Mouse (Mus musculus) forebrain, embryonic 14.5 days (tissue): Measurements from ENCODE around the gene Ube2f. TPM values are rescaled to one million over a fixed set of nuclear protein-coding genes. Genes with fewer than 3 reads are reported as not detected.
A peak's percentile ranks its signal among the peaks of the same experiment; 100 is the strongest.

Experiments used
- ATAC-seq: fragments of 200-750 bp; cut with Nextera tagmentation; 2 replicates; pipeline ENCODE4 v1.8.0; 2017; ENCODE audit warnings: mild to moderate bottlenecking, moderate library complexity
- DNase-seq: peaks from one replicate; pipeline ENCODE4 v3.0.0-alpha.2; 2015; ENCODE audit warnings: low spot score
- H3K27ac ChIP-seq: fragments of 300-500 bp; sonication (generic); 2 replicates; pipeline ENCODE4 v1.5.1; 2014; ENCODE audit warnings: low read depth, mild to moderate bottlenecking, control low read depth, low read length, moderate library complexity
- H3K27me3 ChIP-seq: fragments of 300-500 bp; sonication (generic); replicated peaks from 2 replicates; pipeline ENCODE4 v1.6.1; 2014; ENCODE audit warnings: low read length, control low read depth, mixed read lengths; ENCODE audit not compliant: control insufficient read depth, insufficient read depth
- H3K36me3 ChIP-seq: fragments of 300-500 bp; sonication (generic); 2 replicates; pipeline ENCODE4 v1.6.1; 2014; ENCODE audit warnings: low read length, control low read depth; ENCODE audit not compliant: control insufficient read depth, insufficient read depth
- H3K4me1 ChIP-seq: fragments of 300-500 bp; sonication (generic); 2 replicates; pipeline ENCODE4 v1.6.1; 2014; ENCODE audit warnings: antibody characterized with exemption, low read length, control low read depth; ENCODE audit not compliant: control insufficient read depth, insufficient read depth
- H3K4me2 ChIP-seq: fragments of 300-500 bp; sonication (generic); 2 replicates; pipeline ENCODE4 v1.6.1; 2014; ENCODE audit warnings: mild to moderate bottlenecking, control low read depth, low read length
- H3K4me3 ChIP-seq: fragments of 300-500 bp; sonication (generic); 2 replicates; pipeline ENCODE4 v1.5.1; 2014; ENCODE audit warnings: low read depth, low read length, control low read depth
- H3K9ac ChIP-seq: fragments of 300-500 bp; sonication (generic); 2 replicates; pipeline ENCODE4 v1.6.1; 2014; ENCODE audit warnings: mild to moderate bottlenecking, low read length, control low read depth, moderate library complexity
- H3K9me3 ChIP-seq: fragments of 300-500 bp; sonication (generic); replicated peaks from 2 replicates; pipeline ENCODE4 v1.6.1; 2016; ENCODE audit warnings: low read length, control low read depth, mixed read lengths; ENCODE audit not compliant: control insufficient read depth
- WGBS: fragments of 180-500 bp; shearing (Covaris S2); extraction: QIAGEN DNeasy Blood & Tissue Kit; methylation state at CpG from one replicate; pipeline ENCODE4 v1.1.7; 2014; 5-methylcytosine and 5-hydroxymethylcytosine counted together
- polyA plus RNA-seq: library from polyadenylated mRNA; unstranded; fragments of >200 nt; fragmentation: Nextera tagmentation; extraction: Ambion mirVana; gene quantifications from 2 replicates; pipeline ENCODE4 v1.2.1, GENCODE M21; 2014

Ube2f gene
- polyA plus RNA-seq, 1 experiment from 2014 or later = 78.8 TPM

- Histone ChIP-seq H3K27ac (no peak overlapping the region), H3K27me3 (no peaks in the 10 kb centered on the region), H3K9ac (no peak overlapping the region), H3K4me3 (no peak overlapping the region), H3K4me1 (no peaks in the 10 kb centered on the region), H3K36me3 (peaks cover 25% of the 10 kb centered on the region), H3K9me3 (no peaks in the 10 kb centered on the region), H3K4me2 (no peak overlapping the region)
- ATAC-seq (no peak), DNase-seq (no peak)
- 95% methylated on average over 4 of the region's 4 CpGs for WGBS
Observed at GRCm38 (mm10) chr1:91312273-91312672, 62.2 kb downstream of the Ube2f start.

- ATAC-seq = no peak
- no peaks in the 10 kb centered on the region for H3K27me3 ChIP-seq
- 27% methylated on average over 5 of the region's 5 CpGs for WGBS
- H3K36me3 ChIP-seq = peaks cover 24% of the 10 kb centered on the region
- 0 out of 2 replicates have a peak overlapping the region, but pooled peaks have one; percentile 9 for H3K27ac ChIP-seq
- H3K9ac ChIP-seq = no peak overlapping the region
- H3K9me3 ChIP-seq = no peaks in the 10 kb centered on the region
- no peak overlapping the region for H3K4me2 ChIP-seq
- no peaks in the 10 kb centered on the region for H3K4me1 ChIP-seq
- peak; percentile 24 for DNase-seq
- H3K4me3 ChIP-seq = no peak overlapping the region
Observed at GRCm38 (mm10) chr1:91313251-91313650, 63.1 kb downstream of the Ube2f start.

- Histone ChIP-seq H3K27me3 (no peaks in the 10 kb centered on the region), H3K4me1 (no peaks in the 10 kb centered on the region), H3K4me2 (no peak overlapping the region), H3K27ac (no peak overlapping the region), H3K9ac (no peak overlapping the region), H3K9me3 (no peaks in the 10 kb centered on the region), H3K4me3 (no peak overlapping the region), H3K36me3 (no peaks in the 10 kb centered on the region)
- ATAC-seq (no peak), DNase-seq (no peak)
- WGBS = 83% methylated on average over 6 of the region's 6 CpGs
Observed at GRCm38 (mm10) chr1:91317656-91318055, 67.6 kb downstream of the Ube2f start.

GRCm38 (mm10) chr1:91321760-91322438 is 71.8 kb downstream of the Ube2f start, which contains the start of gene Espnl:
Espnl (plus strand) TSS chr1:91322075.
- H3K4me3 ChIP-seq = no peak within 1 kb of the TSS
- ATAC-seq (no peak), DNase-seq (no peak)
- H3K9ac ChIP-seq = no peak within 1 kb of the TSS
- no peaks in the 10 kb centered on the region for H3K9me3 ChIP-seq
- H3K27ac ChIP-seq = no peak within 1 kb of the TSS
- no peaks in the 10 kb centered on the region for H3K4me1 ChIP-seq
- no peak within 1 kb of the TSS for H3K4me2 ChIP-seq
- WGBS = 80% methylated on average over 19 of the region's 19 CpGs
- H3K27me3 ChIP-seq = no peaks in the 10 kb centered on the region
- H3K36me3 ChIP-seq = no peaks in the 10 kb centered on the region

- H3K27me3 ChIP-seq = no peaks in the 10 kb centered on the region
- no peak overlapping the region for H3K27ac ChIP-seq
- WGBS = 62% methylated on average over 2 of the region's 2 CpGs
- no peak overlapping the region for H3K9ac ChIP-seq
- H3K36me3 ChIP-seq = no peaks in the 10 kb centered on the region
- no peak for ATAC-seq
- H3K4me1 ChIP-seq = no peaks in the 10 kb centered on the region
- no peak for DNase-seq
- no peak overlapping the region for H3K4me2 ChIP-seq
- no peaks in the 10 kb centered on the region for H3K9me3 ChIP-seq
- no peak overlapping the region for H3K4me3 ChIP-seq
Observed at GRCm38 (mm10) chr1:91324646-91325045, 74.5 kb downstream of the Ube2f start.

GRCm38 (mm10) chr1:91325488-91326042 is 75.5 kb downstream of the Ube2f start:
- H3K4me1 ChIP-seq = no peaks in the 10 kb centered on the region
- no peaks in the 10 kb centered on the region for H3K27me3 ChIP-seq
- WGBS = 81% methylated on average over 4 of the region's 4 CpGs
- H3K4me3 ChIP-seq = no peak overlapping the region
- no peak overlapping the region for H3K27ac ChIP-seq
- H3K4me2 ChIP-seq = no peak overlapping the region
- DNase-seq = no peak
- ATAC-seq = no peak
- no peaks in the 10 kb centered on the region for H3K36me3 ChIP-seq
- H3K9me3 ChIP-seq = no peaks in the 10 kb centered on the region
- H3K9ac ChIP-seq = no peak overlapping the region

GRCm38 (mm10) chr1:91332102-91332501 is 82.0 kb downstream of the Ube2f start:
- Histone ChIP-seq H3K4me1 (no peaks in the 10 kb centered on the region), H3K36me3 (no peaks in the 10 kb centered on the region), H3K27me3 (no peaks in the 10 kb centered on the region), H3K4me2 (no peak overlapping the region), H3K9ac (no peak overlapping the region), H3K27ac (no peak overlapping the region), H3K4me3 (no peak overlapping the region), H3K9me3 (no peaks in the 10 kb centered on the region)
- ATAC-seq (no peak), DNase-seq (no peak)
- 54% methylated on average over 4 of the region's 4 CpGs for WGBS

GRCm38 (mm10) chr1:91333582-91333981 is 83.5 kb downstream of the Ube2f start:
- Histone ChIP-seq H3K27me3 (no peaks in the 10 kb centered on the region), H3K4me3 (no peak overlapping the region), H3K9ac (no peak overlapping the region), H3K4me2 (no peak overlapping the region), H3K36me3 (no peaks in the 10 kb centered on the region), H3K27ac (no peak overlapping the region), H3K9me3 (no peaks in the 10 kb centered on the region), H3K4me1 (no peaks in the 10 kb centered on the region)
- DNase-seq (no peak), ATAC-seq (no peak)

- ATAC-seq (no peak), DNase-seq (no peak)
- no peak overlapping the region for H3K9ac ChIP-seq
- no peaks in the 10 kb centered on the region for H3K9me3 ChIP-seq
- H3K4me2 ChIP-seq = no peak overlapping the region
- no peaks in the 10 kb centered on the region for H3K27me3 ChIP-seq
- H3K4me3 ChIP-seq = no peak overlapping the region
- H3K36me3 ChIP-seq = no peaks in the 10 kb centered on the region
- no peaks in the 10 kb centered on the region for H3K4me1 ChIP-seq
- H3K27ac ChIP-seq = no peak overlapping the region
- WGBS = 95% methylated on average over 7 of the region's 7 CpGs
Observed at GRCm38 (mm10) chr1:91337355-91337754, 87.3 kb downstream of the Ube2f start.
